Mouse (Mus musculus) kidney, embryonic 15.5 days (tissue): ENCODE data around the gene Pdha2. TPM values are rescaled to one million over a fixed set of nuclear protein-coding genes. Genes with fewer than 3 reads are reported as not detected.

Experiments
- ATAC-seq: fragments of 200-750 bp; cut with Nextera tagmentation; replicated peaks from 2 replicates; pipeline ENCODE4 v1.8.0; 2017; ENCODE audit warnings: moderate TSS enrichment; ENCODE audit not compliant: low FRiP score
- H3K27ac ChIP-seq: fragments of 300-500 bp; sonication (generic); 2 replicates; pipeline ENCODE4 v1.5.1; 2015; ENCODE audit warnings: mild to moderate bottlenecking, inconsistent platforms
- H3K27me3 ChIP-seq: fragments of 300-500 bp; sonication (generic); 2 replicates; pipeline ENCODE4 v1.6.1; 2015; ENCODE audit warnings: inconsistent platforms
- H3K36me3 ChIP-seq: fragments of 300-500 bp; sonication (generic); 2 replicates; pipeline ENCODE4 v1.6.1; 2015; ENCODE audit warnings: inconsistent platforms
- H3K4me1 ChIP-seq: fragments of 300-500 bp; sonication (generic); 2 replicates; pipeline ENCODE4 v1.6.1; 2015; ENCODE audit warnings: inconsistent platforms
- H3K4me2 ChIP-seq: fragments of 300-500 bp; sonication (generic); 2 replicates; pipeline ENCODE4 v1.6.1; 2015; ENCODE audit warnings: moderate library complexity, mild to moderate bottlenecking, inconsistent platforms
- H3K4me3 ChIP-seq: fragments of 300-500 bp; sonication (generic); replicated peaks from 2 replicates; pipeline ENCODE4 v1.5.1; 2015; ENCODE audit warnings: mild to moderate bottlenecking, inconsistent platforms
- H3K9ac ChIP-seq: fragments of 300-500 bp; sonication (generic); 2 replicates; pipeline ENCODE4 v1.6.1; 2015; ENCODE audit warnings: mild to moderate bottlenecking, inconsistent platforms
- H3K9me3 ChIP-seq: fragments of 300-500 bp; sonication (generic); replicated peaks from 2 replicates; pipeline ENCODE4 v1.6.1; 2016; ENCODE audit warnings: inconsistent platforms
- WGBS: fragments of 180-500 bp; shearing (Covaris S2); methylation state at CpG from one replicate; pipeline ENCODE4 v1.1.7; 2015; ENCODE audit warnings: mixed read lengths; 5-methylcytosine and 5-hydroxymethylcytosine counted together
- polyA plus RNA-seq: library from polyadenylated mRNA; unstranded; fragments of >200 nt; fragmentation: Nextera tagmentation; extraction: Ambion mirVana; gene quantifications from 2 replicates; pipeline ENCODE4 v1.2.1, GENCODE M21; 2015

The Pdha2 gene
- polyA plus RNA-seq, 1 experiment from 2014 or later: not detected

DNA sequence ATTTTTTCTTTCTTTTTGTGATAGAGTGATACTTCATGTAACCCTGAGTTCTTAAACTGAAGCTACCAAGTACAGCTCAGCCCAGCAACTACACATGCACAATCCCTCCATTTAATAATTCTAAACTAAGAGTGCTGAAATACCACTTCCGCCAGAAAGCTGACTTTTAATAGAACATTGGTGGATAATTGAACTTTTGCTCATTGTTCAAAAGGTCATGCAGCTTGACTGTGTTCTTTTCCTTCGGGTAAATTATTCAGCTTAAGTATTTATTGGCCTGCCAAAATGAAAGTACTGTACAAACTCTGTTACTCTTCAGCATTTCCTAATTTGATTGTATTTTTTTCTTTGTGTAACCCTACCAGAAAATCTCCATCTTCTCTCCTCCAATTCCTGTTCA, 10.4 kb downstream of the Pdha2 start:
- Histone ChIP-seq H3K4me3 (no peak overlapping the region), H3K27me3 (no peaks in the 10 kb centered on the region), H3K9ac (no peak overlapping the region), H3K9me3 (no peaks in the 10 kb centered on the region), H3K4me1 (no peaks in the 10 kb centered on the region), H3K36me3 (no peaks in the 10 kb centered on the region), H3K27ac (no peak overlapping the region), H3K4me2 (no peak overlapping the region)
- WGBS: 54% methylated on average over 2 of the region's 2 CpGs
- ATAC-seq: no peak

DNA sequence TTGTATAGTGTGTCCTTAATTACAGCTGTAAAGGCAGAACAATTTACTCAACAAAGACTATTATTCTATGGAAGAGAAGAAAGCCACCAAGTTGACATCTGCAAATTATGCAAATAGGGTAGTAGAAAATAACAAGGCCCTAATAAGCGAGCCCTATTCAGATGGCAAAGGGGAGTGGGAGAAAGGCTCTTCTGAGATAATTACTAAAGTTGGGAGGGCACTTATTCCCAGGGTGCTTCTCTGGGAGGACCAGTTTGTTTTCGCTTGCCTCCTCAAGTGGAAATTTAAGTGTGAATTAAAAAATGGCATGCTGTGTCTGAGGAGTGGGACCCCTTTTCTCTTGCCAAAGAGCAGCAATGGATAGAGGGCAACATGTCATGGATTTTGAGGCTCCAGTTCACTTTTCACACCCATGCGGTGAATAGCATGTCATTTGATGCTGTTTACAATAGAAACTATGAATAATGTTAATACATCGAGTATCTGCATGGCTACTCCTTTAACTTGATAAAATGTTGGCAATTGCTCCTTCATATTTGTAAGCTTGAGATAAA, 14.8 kb downstream of the Pdha2 start:
- Histone ChIP-seq H3K9ac (no peak overlapping the region), H3K36me3 (no peaks in the 10 kb centered on the region), H3K4me3 (no peak overlapping the region), H3K27ac (no peak overlapping the region), H3K4me1 (no peaks in the 10 kb centered on the region), H3K9me3 (no peaks in the 10 kb centered on the region), H3K27me3 (no peaks in the 10 kb centered on the region), H3K4me2 (no peak overlapping the region)
- ATAC-seq: no peak
- 67% methylated on average over 4 of the region's 4 CpGs for WGBS

DNA sequence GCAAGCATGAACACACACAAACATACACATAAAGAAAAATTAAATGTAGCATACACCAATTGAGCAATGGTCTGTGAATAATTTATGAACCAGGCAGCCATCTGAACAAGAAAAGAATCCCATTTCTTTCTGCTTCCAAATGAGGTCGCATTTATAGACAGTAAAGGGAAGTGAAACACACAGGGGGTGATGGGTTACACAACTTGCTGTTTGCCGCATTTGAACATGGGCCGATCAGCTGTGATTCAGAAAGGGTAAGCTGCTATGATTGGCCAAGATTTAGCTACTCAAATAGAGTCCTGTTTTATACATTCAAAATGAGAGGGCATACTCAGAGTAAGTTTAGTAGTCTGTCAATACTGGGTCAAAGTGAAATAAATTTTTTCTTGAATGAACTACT, 20.5 kb downstream of the Pdha2 start:
- no peaks in the 10 kb centered on the region for H3K27me3 ChIP-seq
- H3K36me3 ChIP-seq: no peaks in the 10 kb centered on the region
- WGBS: 80% methylated on average over 3 of the region's 3 CpGs
- H3K4me3 ChIP-seq: no peak overlapping the region
- H3K9ac ChIP-seq: no peak overlapping the region
- no peaks in the 10 kb centered on the region for H3K9me3 ChIP-seq
- no peak overlapping the region for H3K4me2 ChIP-seq
- H3K27ac ChIP-seq: no peak overlapping the region
- ATAC-seq: no peak
- H3K4me1 ChIP-seq: no peaks in the 10 kb centered on the region

DNA sequence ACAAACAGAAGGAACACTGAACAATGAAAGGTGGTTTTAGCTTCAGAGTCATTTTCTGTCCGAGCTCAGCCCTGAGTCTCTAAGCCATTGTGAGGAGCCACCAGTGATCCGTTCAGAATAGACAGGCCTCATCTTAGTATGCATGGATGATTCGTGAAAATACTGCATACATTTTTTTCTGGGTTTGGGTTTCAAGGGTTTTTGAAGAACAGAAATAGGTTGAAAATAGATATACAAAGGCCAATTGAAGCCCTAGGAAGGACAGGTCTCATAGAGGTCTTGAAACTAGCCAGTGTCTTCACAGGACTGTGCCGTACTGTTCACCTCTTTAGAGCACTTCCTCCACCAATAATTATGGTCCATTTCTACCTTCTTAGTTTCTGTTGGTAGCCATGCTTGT, 21.7 kb downstream of the Pdha2 start:
- ATAC-seq: no peak
- Histone ChIP-seq H3K27me3 (no peaks in the 10 kb centered on the region), H3K9ac (no peak overlapping the region), H3K9me3 (no peaks in the 10 kb centered on the region), H3K4me1 (no peaks in the 10 kb centered on the region), H3K4me3 (no peak overlapping the region), H3K27ac (no peak overlapping the region), H3K36me3 (no peaks in the 10 kb centered on the region), H3K4me2 (no peak overlapping the region)
- WGBS: 88% methylated on average over 4 of the region's 4 CpGs

DNA sequence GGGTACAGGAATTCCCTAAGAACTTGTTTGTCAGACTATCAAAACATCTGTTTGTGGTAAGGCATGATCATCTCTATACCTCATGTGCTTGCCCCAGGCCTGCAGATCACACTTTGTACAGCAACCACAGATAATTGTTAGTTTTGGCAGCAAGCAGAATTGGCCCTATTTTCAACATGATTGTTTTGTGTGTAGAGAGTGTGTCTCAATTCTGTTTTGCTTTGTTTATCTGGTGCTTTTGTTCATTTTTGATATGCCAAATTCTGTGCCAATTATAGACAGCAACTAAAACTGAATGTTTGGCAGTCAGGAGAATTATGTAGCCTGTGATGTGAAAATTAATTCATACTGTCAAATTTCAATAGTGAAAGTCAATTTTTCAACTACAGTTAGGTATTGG, 51.2 kb downstream of the Pdha2 start:
- Histone ChIP-seq H3K9ac (no peak overlapping the region), H3K27ac (no peak overlapping the region)
- no peak for ATAC-seq

More for the DNA sequence above, 51.2 kb downstream of the Pdha2 start:
- Histone ChIP-seq H3K4me1 (no peaks in the 10 kb centered on the region), H3K27me3 (no peaks in the 10 kb centered on the region), H3K4me3 (no peak overlapping the region), H3K9me3 (no peaks in the 10 kb centered on the region), H3K4me2 (no peak overlapping the region), H3K36me3 (no peaks in the 10 kb centered on the region)
